Mouse (Mus musculus) limb, embryonic 12.5 days (tissue): ENCODE data around the gene Hjurp. TPM values are rescaled to one million over a fixed set of nuclear protein-coding genes. Genes with fewer than 3 reads are reported as not detected.
A peak's percentile ranks its signal among the peaks of the same experiment; 100 is the strongest.

Source experiments
- ATAC-seq: fragments of 200-750 bp; cut with Nextera tagmentation; 2 replicates; pipeline ENCODE4 v1.8.0; 2017; ENCODE audit warnings: low read depth, moderate TSS enrichment; ENCODE audit not compliant: insufficient number of reproducible peaks, insufficient read depth, low FRiP score, low TSS enrichment
- H3K27ac ChIP-seq: fragments of 300-500 bp; sonication (generic); 2 replicates; pipeline ENCODE4 v1.5.1; 2016; ENCODE audit warnings: mild to moderate bottlenecking, moderate library complexity
- H3K27me3 ChIP-seq: fragments of 300-500 bp; sonication (generic); 2 replicates; pipeline ENCODE4 v1.6.1; 2016; ENCODE audit warnings: mild to moderate bottlenecking, moderate library complexity
- H3K36me3 ChIP-seq: fragments of 300-500 bp; sonication (generic); 2 replicates; pipeline ENCODE4 v1.6.1; 2016; ENCODE audit warnings: mild to moderate bottlenecking, moderate library complexity
- H3K4me1 ChIP-seq: fragments of 300-500 bp; sonication (generic); replicated peaks from 2 replicates; pipeline ENCODE4 v1.6.1; 2016
- H3K4me2 ChIP-seq: fragments of 300-500 bp; sonication (generic); 2 replicates; pipeline ENCODE4 v1.6.1; 2016; ENCODE audit warnings: mild to moderate bottlenecking, moderate library complexity
- H3K4me3 ChIP-seq: fragments of 300-500 bp; sonication (generic); replicated peaks from 2 replicates; pipeline ENCODE4 v1.5.1; 2016; ENCODE audit warnings: mild to moderate bottlenecking
- H3K9ac ChIP-seq: fragments of 300-500 bp; sonication (generic); replicated peaks from 2 replicates; pipeline ENCODE4 v1.6.1; 2016; ENCODE audit warnings: mild to moderate bottlenecking, moderate library complexity
- H3K9me3 ChIP-seq: fragments of 300-500 bp; sonication (generic); 2 replicates; pipeline ENCODE4 v1.6.1; 2016; ENCODE audit warnings: mild to moderate bottlenecking, moderate library complexity
- WGBS: fragments of 180-500 bp; shearing (Covaris S2); methylation state at CpG from one replicate; pipeline ENCODE4 v1.1.7; 2016; 5-methylcytosine and 5-hydroxymethylcytosine counted together
- polyA plus RNA-seq: library from polyadenylated mRNA; unstranded; fragments of >200 nt; fragmentation: Nextera tagmentation; extraction: Ambion mirVana; gene quantifications from 2 replicates; pipeline ENCODE4 v1.2.1, GENCODE M21; 2016

The Hjurp gene
- polyA plus RNA-seq, 1 experiment from 2014 or later = 243 TPM

DNA sequence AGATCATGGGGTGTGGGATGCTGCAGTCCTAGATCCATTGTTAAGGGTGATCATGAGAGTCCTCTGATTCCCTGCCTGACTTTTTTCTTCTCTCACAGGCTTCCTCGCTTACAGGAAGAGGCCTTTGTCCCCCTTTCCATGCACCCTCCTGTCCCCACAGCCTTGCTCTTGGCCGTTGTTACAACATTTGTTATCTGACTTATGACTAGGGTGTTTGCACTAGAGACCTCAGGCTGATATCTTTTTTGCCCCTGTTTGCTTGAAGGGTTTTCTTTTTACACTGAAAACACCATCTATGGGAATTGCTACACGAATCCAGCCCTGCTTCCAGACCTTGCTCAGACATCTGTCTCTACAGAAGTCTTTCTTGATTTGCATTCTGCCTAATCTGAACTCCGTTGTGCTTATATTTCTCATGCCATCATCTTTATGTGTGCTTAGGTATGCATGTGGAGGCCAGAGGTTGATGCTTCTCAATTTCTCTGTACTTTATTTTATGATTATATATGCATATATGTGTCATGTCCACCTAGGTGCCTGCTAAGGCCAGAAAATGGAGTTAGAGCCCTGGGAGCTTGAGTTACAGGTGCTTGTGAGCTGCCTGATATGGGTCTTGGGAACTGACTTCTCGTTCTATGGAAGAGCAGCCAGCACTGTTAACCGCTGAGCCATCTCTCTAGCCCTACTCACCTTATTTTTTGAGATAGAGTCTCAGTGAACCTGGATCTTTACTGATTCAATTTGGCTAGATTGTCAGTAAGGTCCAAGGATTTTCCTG lies 27.8 kb upstream of the Hjurp start:
- Histone ChIP-seq H3K27me3 (no peaks in the 10 kb centered on the region), H3K36me3 (no peaks in the 10 kb centered on the region), H3K4me1 (no peaks in the 10 kb centered on the region), H3K9ac (no peak overlapping the region), H3K4me3 (no peak overlapping the region), H3K9me3 (peaks cover 94% of the 10 kb centered on the region), H3K4me2 (no peak overlapping the region), H3K27ac (no peak overlapping the region)
- WGBS = 50% methylated on average over 6 of the region's 6 CpGs
- no peak for ATAC-seq

GRCm38 (mm10) chr1:88304261-88304985 lies 27.0 kb upstream of the Hjurp start:
- H3K4me3 ChIP-seq = no peak overlapping the region
- H3K4me1 ChIP-seq = no peaks in the 10 kb centered on the region
- peaks cover 94% of the 10 kb centered on the region for H3K9me3 ChIP-seq
- ATAC-seq = no peak
- H3K27ac ChIP-seq = no peak overlapping the region
- H3K27me3 ChIP-seq = no peaks in the 10 kb centered on the region
- 65% methylated on average over 8 of the region's 8 CpGs for WGBS
- no peak overlapping the region for H3K9ac ChIP-seq
- H3K36me3 ChIP-seq = no peaks in the 10 kb centered on the region
- no peak overlapping the region for H3K4me2 ChIP-seq

- Histone ChIP-seq H3K9ac (no peak overlapping the region), H3K4me3 (no peak overlapping the region), H3K27ac (no peak overlapping the region), H3K4me1 (no peaks in the 10 kb centered on the region), H3K27me3 (no peaks in the 10 kb centered on the region), H3K36me3 (no peaks in the 10 kb centered on the region), H3K4me2 (no peak overlapping the region), H3K9me3 (peaks cover 94% of the 10 kb centered on the region)
- no peak for ATAC-seq
- WGBS = 63% methylated on average over 6 of the region's 6 CpGs
Measured at GRCm38 (mm10) chr1:88303762-88304161, 26.3 kb upstream of the Hjurp start.

- H3K4me3 ChIP-seq = no peak overlapping the region
- no peaks in the 10 kb centered on the region for H3K36me3 ChIP-seq
- WGBS = 66% methylated on average over 14 of the region's 14 CpGs
- H3K27ac ChIP-seq = no peak overlapping the region
- no peak overlapping the region for H3K9ac ChIP-seq
- no peak for ATAC-seq
- H3K4me2 ChIP-seq = no peak overlapping the region
- no peaks in the 10 kb centered on the region for H3K4me1 ChIP-seq
- H3K9me3 ChIP-seq = peaks cover 93% of the 10 kb centered on the region
- no peaks in the 10 kb centered on the region for H3K27me3 ChIP-seq
Measured at GRCm38 (mm10) chr1:88302057-88302740, 24.8 kb upstream of the Hjurp start.

DNA sequence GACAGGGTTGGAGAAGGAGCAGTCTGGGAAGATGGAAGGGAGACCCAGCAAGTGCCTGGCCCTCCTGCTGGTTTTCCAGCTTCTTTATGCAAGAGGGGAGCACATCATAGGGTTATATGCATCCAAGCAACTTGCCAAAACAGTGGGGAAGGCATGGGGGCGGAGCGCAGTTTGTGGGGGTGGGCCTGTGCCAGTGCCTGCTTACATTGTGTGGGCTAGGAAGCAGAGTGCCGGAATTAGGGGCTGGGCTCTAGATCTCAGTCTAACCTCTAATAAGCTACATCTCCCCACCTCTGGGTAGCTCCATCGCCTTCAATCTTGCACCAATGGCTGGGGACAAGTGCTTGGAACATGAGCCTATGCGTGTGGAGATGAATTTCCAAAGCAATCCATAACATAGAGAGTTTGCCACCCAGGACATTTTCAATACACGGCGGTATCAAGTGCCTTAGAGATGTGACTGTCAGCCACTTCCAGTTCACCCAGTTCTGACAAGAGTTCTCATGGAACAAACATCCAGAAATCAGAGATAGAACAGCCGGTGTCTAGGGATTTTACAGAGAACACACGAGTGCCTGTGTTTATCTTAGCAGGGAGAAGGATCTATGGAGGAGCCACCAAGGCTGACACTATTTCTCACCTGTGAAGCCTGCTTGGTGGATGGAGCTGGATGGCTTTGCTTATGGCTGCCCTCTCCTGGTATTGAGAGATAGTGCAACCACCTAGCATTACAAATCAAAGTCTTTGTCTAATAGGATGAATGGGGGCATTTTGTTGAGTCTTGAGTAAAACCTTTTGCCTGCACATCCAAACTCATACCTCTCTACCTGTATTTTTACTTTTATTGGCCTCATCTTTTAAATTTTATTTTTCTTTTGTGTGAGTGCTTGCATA lies 23.9 kb upstream of the Hjurp start:
- H3K4me1 ChIP-seq = no peaks in the 10 kb centered on the region
- no peaks in the 10 kb centered on the region for H3K27me3 ChIP-seq
- ATAC-seq = no peak
- WGBS = 67% methylated on average over 9 of the region's 9 CpGs
- H3K27ac ChIP-seq = no peak overlapping the region
- no peak overlapping the region for H3K4me2 ChIP-seq
- no peak overlapping the region for H3K9ac ChIP-seq
- no peak overlapping the region for H3K4me3 ChIP-seq
- H3K9me3 ChIP-seq = peaks cover 93% of the 10 kb centered on the region
- no peaks in the 10 kb centered on the region for H3K36me3 ChIP-seq

DNA sequence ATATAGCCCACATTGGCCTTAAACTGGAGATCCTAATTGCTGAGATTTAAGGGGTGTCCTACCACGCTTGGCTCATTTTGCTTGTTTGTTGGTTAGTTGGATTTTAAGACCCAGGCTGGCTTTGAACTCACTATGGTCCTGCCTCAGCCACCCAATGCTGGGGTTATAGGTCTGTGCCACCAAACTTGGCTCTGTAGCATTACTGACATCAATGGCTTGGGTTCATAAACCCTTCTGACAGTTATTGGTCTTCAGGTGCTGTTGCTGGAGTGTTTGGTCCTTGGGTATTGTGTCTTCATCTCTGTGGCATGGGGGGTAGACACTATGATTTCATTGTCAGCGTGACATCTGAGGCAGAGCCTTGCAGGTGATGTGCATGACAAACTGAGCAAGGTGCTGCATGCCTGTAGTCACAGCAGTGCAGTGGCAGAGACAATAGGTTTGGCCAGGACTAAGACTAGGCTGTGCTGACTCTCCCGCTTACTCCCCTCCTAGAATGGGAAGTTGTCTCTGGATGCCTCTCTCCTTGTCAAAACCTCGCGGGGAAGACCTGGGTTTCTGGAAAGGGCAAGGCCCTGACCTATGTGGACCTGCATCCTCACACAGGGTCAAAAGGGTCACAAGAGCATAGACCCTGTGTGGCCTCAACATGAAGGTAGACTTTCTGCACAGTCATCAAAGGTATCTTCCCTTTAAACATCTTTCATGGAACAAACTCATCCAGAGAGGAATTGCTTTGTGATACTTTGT lies 23.0 kb upstream of the Hjurp start:
- peak; percentile 15 for ATAC-seq
- H3K9me3 ChIP-seq = peaks cover 94% of the 10 kb centered on the region
- no peaks in the 10 kb centered on the region for H3K36me3 ChIP-seq
- H3K4me1 ChIP-seq = no peaks in the 10 kb centered on the region
- no peaks in the 10 kb centered on the region for H3K27me3 ChIP-seq
- 38% methylated on average over 5 of the region's 5 CpGs for WGBS
- no peak overlapping the region for H3K4me3 ChIP-seq
- H3K4me2 ChIP-seq = no peak overlapping the region
- no peak overlapping the region for H3K9ac ChIP-seq
- no peak overlapping the region for H3K27ac ChIP-seq

- H3K9ac ChIP-seq = no peak overlapping the region
- H3K4me1 ChIP-seq = no peaks in the 10 kb centered on the region
- H3K36me3 ChIP-seq = no peaks in the 10 kb centered on the region
- H3K27me3 ChIP-seq = no peaks in the 10 kb centered on the region
- H3K4me3 ChIP-seq = no peak overlapping the region
- 84% methylated on average over 2 of the region's 2 CpGs for WGBS
- peaks cover 91% of the 10 kb centered on the region for H3K9me3 ChIP-seq
- H3K27ac ChIP-seq = no peak overlapping the region
- H3K4me2 ChIP-seq = no peak overlapping the region
- ATAC-seq = no peak
Measured at GRCm38 (mm10) chr1:88299529-88299945, 22.1 kb upstream of the Hjurp start.

DNA sequence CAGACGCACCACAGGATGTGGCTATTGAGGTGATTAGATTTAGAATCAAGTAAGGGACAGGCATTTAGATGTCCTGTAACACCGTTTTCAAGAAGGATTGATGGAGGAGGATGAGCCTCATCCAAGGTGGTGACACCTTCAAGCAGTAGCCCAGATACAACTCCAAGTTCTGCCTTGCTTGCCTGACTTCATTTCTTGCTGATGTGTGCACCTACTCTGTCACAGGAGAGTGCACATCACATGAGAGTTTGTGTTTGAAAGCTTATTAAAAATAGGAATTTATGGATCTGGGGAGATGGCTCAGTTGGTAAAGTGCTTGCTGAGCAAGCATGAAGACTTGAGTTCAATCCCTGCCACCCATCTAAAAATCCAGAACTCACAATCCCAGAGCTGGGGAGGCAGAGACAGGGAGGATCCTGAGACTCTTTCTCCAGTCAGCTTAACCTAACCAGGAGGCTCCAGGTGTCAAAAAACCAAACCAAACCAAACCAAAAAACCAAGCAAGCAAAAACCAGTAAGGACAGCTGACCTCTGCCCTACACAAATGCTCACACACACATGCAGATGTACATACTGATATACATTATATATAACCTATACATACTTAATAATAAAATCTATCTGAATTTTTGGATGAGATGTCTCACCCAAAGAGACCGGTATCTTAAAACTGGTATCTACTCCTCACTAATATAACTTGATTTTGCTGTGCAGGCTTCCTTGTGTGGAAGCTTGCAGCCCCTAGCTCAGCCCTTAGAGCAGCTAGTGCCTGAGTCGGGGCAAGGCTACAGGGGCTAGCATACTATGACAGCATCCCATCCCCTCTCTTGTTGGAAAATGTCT lies 21.5 kb upstream of the Hjurp start:
- H3K9me3 ChIP-seq = peaks cover 89% of the 10 kb centered on the region
- ATAC-seq = no peak
- 62% methylated on average over 4 of the region's 4 CpGs for WGBS
- no peak overlapping the region for H3K27ac ChIP-seq
- no peak overlapping the region for H3K4me2 ChIP-seq
- H3K9ac ChIP-seq = no peak overlapping the region
- no peaks in the 10 kb centered on the region for H3K4me1 ChIP-seq
- no peaks in the 10 kb centered on the region for H3K27me3 ChIP-seq
- no peak overlapping the region for H3K4me3 ChIP-seq
- H3K36me3 ChIP-seq = no peaks in the 10 kb centered on the region

- no peak overlapping the region for H3K9ac ChIP-seq
- no peak for ATAC-seq
- no peaks in the 10 kb centered on the region for H3K4me1 ChIP-seq
- 64% methylated on average over 7 of the region's 7 CpGs for WGBS
- H3K36me3 ChIP-seq = no peaks in the 10 kb centered on the region
- H3K27ac ChIP-seq = no peak overlapping the region
- no peaks in the 10 kb centered on the region for H3K27me3 ChIP-seq
- no peak overlapping the region for H3K4me2 ChIP-seq
- peaks cover 80% of the 10 kb centered on the region for H3K9me3 ChIP-seq
- no peak overlapping the region for H3K4me3 ChIP-seq
Measured at GRCm38 (mm10) chr1:88297480-88298258, 20.2 kb upstream of the Hjurp start.
